Mouse (Mus musculus) adrenal gland, postnatal 25 days (tissue): Measurements from ENCODE around the gene Celf2. TPM values are rescaled to one million over a fixed set of nuclear protein-coding genes. Genes with fewer than 3 reads are reported as not detected.

Source experiments
- DNase-seq: peaks from one replicate; pipeline ENCODE4 v3.0.0; 2021; ENCODE audit warnings: mixed read lengths
- total RNA-seq: library from RNA; stranded (reverse); gene quantifications from 2 replicates; pipeline ENCODE4 v1.2.3, GENCODE M21; 2021

Celf2 gene
- total RNA-seq, 1 experiment from 2014 or later = 34.5 TPM

DNA sequence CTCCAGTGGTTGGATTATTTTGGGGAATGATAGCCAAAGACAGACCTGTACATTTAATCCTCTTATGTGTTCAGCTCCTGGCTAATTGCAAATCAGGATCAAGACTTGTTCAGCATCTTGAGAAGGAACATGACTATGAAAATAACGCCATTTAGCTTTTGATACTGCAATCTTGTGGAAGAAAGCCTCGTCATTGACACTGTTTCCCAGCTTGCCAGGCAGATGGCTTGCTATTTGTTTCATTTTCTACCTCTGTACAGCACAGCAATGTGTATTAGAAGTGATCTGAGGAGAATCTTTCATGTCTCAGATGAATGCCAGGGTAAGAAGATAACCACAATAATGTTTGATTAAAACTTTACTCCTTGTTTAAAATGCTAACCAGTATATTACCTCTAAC lies 315.9 kb downstream of the Celf2 start:
- DNase-seq = no peak

DNA sequence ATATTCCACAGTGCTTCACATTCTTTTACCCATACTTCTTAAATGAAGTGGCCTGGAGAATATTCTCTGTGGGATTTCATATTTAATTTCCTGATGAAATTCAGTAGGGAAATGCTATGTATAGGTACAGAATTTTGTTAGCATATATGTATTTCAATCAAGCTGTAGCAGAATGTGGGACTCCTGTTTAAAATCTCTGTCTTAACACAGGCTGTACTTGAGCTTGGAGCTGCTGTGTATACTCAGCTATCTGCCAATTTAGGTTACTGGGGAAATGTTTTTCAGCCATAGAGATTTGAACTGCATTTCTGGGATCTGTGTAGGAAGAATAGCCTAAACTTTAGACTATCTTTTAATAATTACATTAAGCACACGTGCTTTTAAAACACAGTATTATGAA lies 330.2 kb downstream of the Celf2 start:
- DNase-seq = no peak

DNA sequence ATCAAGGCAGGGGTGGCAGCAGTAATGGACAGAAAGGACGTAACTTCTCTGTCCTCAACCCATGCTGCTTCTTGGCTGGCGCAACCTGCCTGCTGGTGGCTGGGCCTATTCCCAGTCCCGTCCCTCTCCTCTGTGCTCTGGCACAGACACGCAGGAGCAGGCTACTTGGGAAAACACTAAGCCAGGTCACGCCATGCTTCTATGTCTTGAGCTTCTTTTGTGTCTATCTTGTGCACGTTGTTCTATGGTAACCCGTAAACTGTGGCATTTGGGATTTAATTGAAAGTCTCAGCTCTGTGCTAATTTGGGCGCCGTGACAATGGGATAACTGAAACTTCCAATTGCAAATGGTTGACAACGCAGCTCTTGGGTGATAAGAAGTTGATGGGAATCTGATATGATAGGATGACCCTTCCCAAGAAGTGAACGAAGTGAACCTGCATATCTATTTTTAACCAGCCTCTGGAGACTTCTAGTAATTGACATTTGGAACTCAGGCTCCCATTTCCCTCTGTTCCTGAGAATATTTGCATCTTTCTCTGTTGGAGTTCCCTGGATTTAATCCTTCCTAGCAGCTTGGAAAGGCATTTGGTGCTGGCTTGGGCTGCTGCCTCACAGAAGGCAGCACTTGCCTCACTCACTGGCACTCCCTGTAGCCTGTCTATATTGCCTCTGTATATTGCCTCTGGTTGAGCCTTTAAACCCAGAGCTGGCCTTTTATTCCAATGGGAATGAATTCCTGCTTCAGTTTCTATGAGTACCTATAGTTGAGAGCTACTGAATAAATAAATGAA lies 335.9 kb downstream of the Celf2 start:
- peak; percentile 16 for DNase-seq

DNA sequence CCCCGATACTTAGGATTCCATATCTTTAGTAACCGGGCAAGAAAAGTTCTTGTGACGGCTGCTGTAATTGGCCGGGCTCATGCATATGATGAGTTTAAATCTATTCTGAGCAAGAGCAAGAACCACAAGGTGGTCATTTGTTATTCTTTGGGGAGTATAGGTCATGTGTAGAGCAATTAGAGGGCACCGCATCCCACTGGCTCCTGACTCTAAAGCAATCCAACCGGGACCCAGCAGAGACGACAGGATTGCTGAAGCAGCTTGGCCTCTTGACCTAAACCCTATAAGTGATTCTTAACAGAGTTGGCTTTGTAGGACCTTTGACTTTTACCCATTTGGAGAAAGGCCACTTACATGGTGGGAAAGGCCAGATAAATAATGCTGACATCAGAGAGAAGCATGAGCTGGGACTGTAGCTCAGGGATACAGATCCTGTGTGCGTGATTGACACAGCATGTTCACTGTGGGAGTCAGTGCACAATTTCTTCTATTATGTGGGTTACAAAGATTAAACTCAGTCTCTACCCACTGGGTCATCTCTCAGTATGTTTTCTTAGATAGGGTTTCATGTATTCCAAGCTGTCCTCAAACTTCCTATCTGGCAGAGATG lies 338.2 kb downstream of the Celf2 start:
- no peak for DNase-seq

DNA sequence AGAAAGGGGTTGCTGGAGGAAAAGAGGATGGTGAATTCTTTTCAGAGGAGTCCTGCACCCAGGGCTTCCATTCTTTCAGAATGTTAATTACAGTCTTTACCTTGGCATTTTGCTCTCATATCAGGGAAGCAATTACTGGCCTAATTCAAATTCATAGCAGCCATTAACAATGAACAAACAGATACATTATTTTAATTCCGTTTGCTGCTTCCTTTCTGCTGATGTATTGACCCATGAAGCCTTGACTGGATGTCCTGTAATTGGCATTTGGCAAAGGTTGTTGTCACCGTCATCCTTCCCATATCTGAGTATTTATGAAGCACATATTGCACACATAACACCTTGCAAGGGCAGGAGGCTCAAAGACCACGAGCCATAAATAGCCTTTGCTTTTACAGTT lies 343.6 kb downstream of the Celf2 start:
- no peak for DNase-seq

DNA sequence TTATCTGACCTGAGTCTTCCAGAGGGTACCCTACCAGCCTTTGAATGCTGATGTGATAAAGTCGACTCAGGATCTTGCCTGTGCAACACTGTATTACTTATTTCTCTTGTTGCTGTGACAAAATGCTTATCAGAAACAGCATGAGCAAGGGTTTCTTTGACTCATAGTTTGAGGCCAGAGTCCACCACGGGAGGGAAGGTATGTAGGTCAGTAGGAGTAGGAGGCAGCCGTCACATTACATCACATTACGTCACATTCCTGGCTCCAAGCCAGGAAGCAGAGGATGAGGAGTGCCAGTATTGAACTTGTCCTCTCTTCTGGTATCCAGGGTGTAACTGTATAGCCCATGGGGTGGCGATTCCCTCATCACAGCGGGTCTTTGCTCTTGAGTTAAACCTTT lies 349.3 kb downstream of the Celf2 start:
- DNase-seq = no peak

DNA sequence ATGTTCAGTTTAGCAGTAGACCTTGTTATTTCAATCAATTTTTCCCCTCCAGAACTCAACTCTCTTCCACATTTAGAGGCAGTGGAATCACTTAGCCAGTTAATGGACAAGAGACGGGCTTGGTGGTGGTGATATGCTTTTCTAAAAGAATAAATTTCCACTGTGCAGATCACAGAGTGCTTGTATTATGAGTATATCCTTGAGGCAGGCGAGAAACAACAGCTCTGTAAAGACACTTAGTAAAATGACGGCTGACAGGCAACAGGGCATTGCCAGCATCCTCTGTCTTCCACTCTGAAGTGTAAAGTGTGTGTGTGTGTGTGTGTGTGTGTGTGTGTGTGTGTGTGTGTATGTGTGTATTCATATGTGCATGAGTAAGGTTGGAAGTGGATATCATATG lies 362.1 kb downstream of the Celf2 start:
- DNase-seq = no peak

DNA sequence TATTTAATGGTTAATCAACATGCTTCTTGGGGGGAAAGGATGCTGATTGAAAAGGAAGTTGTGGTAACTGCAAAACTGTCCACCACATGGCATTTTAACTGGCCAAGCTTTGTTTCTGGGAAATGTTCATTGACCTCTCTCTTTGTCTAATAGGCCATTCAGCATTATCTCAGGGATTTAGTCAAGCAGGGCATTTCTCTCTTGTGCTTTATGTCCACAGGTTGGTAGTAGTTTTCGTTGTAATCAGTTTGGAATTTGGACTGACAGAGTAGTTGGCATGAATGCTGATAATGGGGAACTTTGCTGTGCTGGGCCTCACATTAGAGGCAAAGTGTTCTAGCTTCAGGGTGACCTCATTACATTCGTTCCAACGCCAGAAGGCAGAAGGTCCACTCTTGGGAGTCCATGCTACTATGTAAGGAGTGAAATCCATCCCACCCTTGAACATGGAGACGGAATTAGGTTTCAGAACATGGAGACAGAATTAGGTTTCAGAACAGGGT lies 363.8 kb downstream of the Celf2 start:
- no peak for DNase-seq

DNA sequence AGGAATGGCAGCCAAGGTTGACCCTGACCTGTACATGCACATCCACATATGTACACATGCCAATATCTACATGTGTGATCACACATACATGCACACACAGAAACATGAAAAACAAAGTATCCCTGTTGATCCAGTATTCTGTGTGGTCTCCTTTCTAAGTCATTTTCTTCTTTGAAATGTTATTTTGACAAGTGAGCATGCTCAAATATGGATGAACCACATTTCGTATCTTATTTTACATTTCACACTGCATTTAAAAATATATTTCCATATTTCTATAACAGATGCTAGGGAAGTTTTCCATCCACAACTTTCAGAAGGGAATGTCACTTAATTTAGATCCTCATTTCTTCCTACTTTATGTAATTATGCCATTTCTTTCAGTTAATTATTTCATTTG lies 364.5 kb downstream of the Celf2 start:
- DNase-seq = no peak

DNA sequence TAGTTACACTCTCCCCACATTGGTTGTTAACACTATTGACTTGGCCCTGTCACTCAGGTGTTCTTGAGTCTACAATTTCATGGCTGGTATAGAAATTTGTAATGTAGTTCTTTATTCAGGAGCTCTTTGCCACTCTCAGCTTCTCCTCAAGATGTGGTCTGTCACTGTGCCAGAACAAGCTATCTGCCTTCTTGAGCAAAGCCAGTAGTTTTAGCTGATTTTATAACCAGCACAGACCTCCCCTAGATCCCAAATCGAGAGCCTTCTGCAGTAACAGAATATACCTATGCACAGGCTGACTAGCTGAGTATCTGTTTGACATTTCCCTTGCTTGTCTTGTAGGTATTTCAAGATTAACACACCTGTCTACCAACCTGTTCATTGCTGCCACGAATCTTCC lies 386.0 kb downstream of the Celf2 start:
- DNase-seq = no peak

DNA sequence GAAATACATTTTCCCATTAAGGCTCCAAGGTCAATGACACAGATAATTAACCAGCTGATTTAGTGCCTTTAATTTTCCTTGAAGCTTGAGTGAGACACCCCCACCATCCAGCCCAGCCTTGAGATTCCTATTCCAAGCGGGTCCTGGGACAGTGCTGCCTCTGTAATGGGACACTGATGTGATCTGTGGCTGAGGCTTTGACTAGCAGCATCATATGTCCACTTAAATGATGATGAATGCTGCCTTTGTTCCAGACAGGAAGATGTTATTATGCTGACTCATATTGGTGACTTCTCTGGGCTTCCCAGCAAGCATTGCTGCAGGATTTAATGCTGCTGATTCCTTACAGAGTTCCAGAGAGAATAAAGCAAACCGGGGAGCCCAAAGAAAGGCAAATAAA lies 393.6 kb downstream of the Celf2 start:
- no peak for DNase-seq

DNA sequence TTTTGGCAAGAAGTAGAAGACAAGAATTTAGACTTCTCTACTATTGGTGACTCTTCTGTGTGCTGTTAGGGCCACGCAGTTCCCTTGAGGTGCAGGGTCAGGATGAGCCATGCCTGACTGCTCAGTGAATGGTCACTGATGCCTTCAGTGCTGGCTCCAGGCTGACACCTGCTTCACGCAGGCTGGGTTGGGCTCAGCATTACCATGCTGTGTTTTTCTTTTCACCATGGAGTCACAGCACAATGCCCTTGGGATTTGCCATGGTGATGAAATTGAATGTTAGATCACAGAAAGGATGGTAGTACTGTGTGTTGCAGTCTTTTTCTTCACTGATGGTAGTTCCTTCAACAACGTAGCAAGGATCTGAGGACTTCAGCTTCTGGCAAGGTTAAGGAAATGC lies 394.2 kb downstream of the Celf2 start:
- no peak for DNase-seq

DNA sequence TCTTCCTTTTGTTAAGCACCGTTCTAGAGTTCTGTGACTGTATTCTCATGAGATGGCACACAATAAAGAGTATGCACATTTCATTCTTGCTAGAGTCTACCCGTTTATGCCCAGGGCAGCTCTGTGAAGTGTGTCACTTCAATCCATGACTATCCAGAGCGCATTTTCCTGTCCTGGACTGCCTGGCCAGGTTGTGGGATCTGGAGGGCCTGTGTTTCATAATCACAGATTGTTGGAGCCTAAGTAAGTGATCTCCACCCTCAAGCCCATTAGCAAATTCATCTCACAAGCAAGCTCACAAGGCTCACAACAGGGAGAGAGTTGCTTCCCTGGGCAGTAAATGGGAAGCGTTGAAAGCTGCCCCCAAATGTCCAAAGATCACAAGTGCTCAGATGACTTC lies 395.6 kb downstream of the Celf2 start:
- no peak for DNase-seq

DNA sequence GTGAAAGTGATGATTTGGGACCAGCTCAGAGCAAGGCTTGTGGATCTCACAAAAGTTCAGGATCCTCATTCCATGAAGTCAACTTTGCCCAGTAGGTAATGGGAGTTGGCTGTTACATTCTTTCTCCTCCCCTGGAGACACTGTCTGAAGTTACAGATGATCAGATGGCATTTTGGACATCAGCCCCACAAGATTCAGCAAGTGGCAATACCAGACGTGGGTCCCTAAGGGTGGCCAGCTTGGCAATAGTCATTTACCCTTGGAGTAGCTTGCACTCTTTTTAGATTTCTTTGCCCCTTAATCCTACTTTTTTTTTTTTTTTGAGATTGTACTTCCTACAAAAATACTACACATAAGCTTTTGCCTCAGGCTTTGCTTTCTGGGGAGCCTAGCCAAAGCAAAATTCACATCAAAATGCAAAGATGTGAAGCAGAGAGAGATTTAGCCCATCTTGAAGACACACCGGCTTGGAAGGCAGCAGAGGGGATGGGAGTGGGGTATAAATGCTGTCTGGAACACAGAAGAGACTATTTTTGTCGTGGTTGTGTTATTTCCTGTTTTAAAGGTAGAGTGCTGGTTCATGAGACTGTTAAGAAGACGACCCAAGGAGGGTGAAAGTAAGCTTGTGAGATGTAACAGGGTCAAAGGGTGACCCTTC lies 397.1 kb downstream of the Celf2 start:
- DNase-seq = no peak

DNA sequence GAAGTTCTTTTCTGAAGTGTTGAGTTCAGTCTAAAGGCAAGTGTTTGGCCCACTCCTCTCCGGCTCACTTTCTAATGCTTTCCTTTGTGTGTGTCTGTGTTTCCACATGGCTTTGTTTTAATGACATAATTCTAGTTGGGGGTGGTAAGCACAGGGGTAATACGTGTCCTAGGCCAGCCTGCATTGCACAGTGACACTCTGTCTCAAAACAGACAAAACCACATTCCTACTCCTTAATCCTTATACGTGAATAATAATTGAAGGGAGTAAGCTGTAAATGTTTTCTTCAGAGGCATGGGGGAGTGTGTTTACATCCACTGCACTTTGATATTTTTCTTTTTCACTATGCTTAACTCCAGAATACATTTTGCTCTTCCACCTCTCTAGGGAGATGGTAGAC lies 415.9 kb downstream of the Celf2 start:
- DNase-seq = no peak

DNA sequence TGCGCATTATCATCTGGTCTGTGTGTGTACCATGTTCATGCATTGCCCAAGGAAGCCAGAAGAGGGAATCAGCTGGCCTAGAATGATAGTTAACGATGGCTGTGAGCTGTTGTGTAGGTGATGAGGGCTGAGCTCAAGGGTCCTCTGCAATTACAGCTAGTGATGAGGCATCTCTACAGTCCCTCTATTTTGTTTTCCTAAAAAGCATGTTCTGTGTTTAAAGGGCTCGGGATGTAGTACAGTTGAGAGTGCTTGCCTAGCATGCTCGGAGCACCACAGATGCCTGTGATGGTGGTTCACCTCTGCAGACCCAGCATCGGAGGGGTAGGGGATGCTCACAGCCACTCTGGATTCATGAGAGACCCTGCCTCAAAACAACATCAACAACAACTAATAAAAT lies 416.7 kb downstream of the Celf2 start:
- DNase-seq = no peak

DNA sequence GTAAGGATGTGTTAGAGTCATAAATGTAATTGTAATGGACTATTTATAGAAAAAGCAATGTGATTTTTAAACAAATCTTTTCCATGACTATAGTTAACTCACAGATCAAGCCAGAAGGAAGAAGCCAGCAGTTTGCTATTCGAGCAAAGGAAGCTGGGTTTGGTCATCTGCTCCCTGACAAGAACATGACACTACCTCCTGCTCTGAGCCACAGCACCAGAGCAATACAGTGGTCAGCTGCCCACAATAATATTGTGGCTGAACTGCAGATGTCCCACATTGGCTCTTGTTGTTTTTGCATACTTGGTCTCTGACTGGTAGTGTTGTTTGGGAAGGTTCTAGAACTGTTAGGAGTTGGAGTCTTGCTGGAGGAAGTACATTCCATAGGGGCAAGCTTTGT lies 418.9 kb downstream of the Celf2 start:
- DNase-seq = no peak

DNA sequence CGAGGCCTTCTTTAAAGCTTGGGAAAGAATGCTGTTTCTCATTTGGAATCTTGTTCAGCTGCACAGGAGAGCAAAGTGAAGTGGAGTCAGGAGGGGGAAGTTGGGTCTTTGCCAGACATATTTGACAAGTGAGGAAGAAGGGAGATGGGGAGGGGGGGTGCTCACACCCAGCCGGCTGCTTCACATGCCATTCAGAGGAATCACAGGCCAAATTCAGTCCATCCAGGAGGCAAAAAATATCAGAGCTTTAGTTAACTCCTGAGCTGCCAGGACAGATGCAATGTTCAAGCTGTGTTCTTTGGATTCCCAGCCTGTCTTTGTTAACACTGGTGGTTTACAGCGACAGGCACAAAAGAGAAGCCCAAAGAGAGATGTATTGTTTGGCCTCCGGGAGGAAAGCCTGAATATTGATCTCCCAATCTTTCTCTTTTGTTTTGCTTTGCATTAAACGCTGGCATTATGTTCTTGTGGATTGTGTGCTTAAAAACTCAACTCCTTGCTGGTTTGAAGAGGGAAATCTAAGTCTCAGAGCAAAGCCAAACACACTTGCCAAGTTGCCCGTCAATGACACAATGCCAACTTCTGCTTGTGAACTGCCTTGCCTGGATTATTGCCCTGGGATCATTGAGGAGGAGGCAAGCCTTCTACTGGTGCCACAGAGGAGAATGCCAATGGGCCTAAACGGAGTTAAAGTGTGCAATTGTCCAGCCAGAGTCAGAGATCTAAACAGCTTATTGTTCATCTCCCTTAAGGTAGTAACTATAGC lies 420.1 kb downstream of the Celf2 start:
- DNase-seq = peak; percentile 3

DNA sequence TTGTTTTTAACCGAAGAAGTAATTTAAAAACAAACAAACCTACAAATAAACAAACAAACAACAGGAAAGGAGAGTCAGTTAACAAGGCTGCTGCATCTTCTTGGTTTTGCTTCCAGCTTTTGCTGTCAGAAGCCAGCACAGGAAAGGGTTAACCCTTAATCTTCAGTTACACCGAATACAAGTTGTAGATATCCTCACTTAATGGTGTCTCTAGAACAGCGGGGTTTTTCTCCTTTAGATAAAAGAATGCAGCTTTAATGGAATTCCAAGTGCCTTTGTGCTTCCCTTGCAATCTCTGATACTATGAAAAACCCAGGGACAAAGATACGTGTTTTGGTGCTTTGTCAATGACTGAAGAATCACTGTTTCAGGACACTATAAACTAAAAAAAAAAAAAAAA lies 420.8 kb downstream of the Celf2 start:
- DNase-seq = no peak

DNA sequence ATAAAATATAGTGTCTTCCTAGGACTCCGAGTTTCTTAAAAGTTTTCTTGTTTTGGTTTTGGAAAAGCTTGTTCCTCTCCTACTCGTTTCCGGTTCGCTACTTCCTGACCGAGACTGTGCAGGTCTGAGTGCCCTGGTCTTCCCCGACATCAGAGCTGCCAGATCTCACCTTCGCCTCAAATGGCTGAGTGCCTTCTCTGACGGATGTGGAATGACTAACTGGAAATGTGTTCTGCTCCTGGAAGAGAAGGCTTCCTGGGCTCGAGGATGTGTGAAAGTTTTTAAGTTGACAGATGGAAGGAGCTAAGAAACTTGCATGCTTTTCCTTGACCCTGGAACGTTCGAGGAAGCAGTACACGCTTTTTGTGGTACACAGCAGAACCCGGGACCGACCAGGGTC lies 421.9 kb downstream of the Celf2 start:
- DNase-seq = no peak

DNA sequence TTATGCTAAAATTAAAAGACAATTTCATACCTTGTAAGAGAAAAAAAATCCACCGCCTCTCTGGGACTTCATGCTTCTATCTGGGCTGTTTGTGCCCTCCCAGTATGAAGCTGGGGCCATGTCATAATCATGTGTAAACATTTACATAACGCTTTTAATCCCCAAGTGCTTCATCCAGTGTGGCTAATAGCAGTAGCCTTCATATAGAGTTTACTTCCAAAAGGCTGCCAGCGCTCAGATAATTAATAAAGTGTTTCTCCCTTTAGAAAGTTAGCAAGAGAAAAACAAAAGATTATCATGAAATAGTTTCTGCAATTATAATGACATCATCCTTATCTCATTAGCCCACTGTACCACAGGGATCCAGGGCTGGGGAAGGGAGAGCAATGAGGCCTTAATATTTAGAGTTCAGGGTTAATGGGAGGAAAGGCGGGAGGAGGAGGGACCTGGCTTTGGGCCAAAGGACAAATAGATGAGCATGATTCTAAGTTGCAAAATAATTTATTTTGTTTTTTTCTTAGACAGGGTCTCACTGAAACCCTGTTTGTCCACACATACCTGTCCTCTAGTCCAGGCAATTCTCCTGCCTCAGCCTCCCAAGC lies 425.8 kb downstream of the Celf2 start:
- no peak for DNase-seq

DNA sequence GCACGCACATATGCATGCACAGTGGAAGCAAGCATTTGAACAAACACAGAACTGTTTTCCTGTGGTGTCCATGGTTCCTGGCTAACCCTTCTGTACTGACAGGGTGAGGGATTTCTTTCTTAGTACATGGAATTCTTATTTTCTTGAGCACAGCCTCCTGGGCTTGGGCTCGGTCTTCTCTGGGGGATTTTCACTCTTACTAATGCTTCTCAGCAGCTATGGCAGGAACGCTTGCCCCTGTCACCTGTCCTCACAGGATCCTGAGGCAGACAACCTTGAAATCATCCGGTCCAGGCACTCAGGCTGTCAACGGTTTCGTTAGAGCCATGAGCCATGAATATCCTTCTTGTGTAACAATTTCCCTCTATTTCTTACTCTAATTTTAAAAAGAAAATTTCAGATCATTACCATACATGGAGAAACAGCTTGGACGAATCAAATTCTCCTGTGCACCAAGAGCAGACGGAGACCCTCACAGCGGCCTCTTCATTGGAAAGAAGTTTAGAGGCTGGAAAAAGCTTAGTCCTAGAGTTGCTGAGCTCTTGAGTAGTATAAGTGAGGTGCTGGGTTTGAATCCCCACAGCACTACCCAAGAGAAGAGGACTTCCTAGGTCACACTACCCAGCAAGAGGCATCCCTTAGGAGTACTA lies 426.9 kb downstream of the Celf2 start:
- DNase-seq = no peak
